Mouse (Mus musculus): Measurements from ENCODE around the gene Slco1a5.
"Not testable (repeated sequence)": the region's sequence is repeated elsewhere in the genome, so short reads cannot be mapped to it uniquely, and the experiment has no call there.

Gene Slco1a5

GRCm38 (mm10) chr6:142289413-142290118 lies 33.2 kb downstream of the Slco1a5 start:
- DNase-seq: no peak

GRCm38 (mm10) chr6:142275721-142276442 lies 46.9 kb downstream of the Slco1a5 start:
- DNase-seq: no peak

GRCm38 (mm10) chr6:142250738-142251307 lies 72.0 kb downstream of the Slco1a5 start:
- not testable (repeated sequence) for DNase-seq

- no peak for DNase-seq
Observed at GRCm38 (mm10) chr6:142245065-142245464, 77.7 kb downstream of the Slco1a5 start.

- DNase-seq: no peak
Observed at GRCm38 (mm10) chr6:142239468-142239867, 83.3 kb downstream of the Slco1a5 start.

- DNase-seq: no peak
Observed at GRCm38 (mm10) chr6:142220138-142220537, 102.6 kb downstream of the Slco1a5 start.

- DNase-seq: no peak
Observed at GRCm38 (mm10) chr6:142211821-142212220, 111.0 kb downstream of the Slco1a5 start.

- no peak for DNase-seq
Observed at GRCm38 (mm10) chr6:142209749-142210148, 113.0 kb downstream of the Slco1a5 start.

GRCm38 (mm10) chr6:142208421-142208820 lies 114.4 kb downstream of the Slco1a5 start, which contains the start of gene Slco1a6:
Gene Slco1a6 (minus strand): TSS chr6:142208521.
- DNase-seq: no peak

GRCm38 (mm10) chr6:142200524-142200923 lies 122.3 kb downstream of the Slco1a5 start:
- DNase-seq: no peak

- no peak for DNase-seq
Observed at GRCm38 (mm10) chr6:142194245-142194644, 128.5 kb downstream of the Slco1a5 start.

GRCm38 (mm10) chr6:142191962-142192361 lies 130.8 kb downstream of the Slco1a5 start:
- no peak for DNase-seq

GRCm38 (mm10) chr6:142187426-142187825 lies 135.4 kb downstream of the Slco1a5 start:
- no peak for DNase-seq

GRCm38 (mm10) chr6:142185868-142186415 lies 136.8 kb downstream of the Slco1a5 start:
- DNase-seq: no peak

Data from lung, postnatal 10 days (tissue).